Mouse (Mus musculus) stomach, embryonic 14.5 days (tissue): ENCODE data around the gene Nlrc5. TPM values are rescaled to one million over a fixed set of nuclear protein-coding genes. Genes with fewer than 3 reads are reported as not detected.

ENCODE experiments used
- ATAC-seq: fragments of 200-750 bp; cut with Nextera tagmentation; 2 replicates; pipeline ENCODE4 v1.8.0; 2017; ENCODE audit warnings: low read depth, moderate TSS enrichment; ENCODE audit not compliant: insufficient number of reproducible peaks, insufficient read depth, low FRiP score
- H3K27ac ChIP-seq: fragments of 300-500 bp; sonication (generic); 2 replicates; pipeline ENCODE4 v1.5.1; 2014; ENCODE audit warnings: mild to moderate bottlenecking, low read length, moderate library complexity, mixed read lengths
- H3K27me3 ChIP-seq: fragments of 300-500 bp; sonication (generic); 2 replicates; pipeline ENCODE4 v1.6.1; 2014; ENCODE audit warnings: low read length, control low read depth, mixed read lengths; ENCODE audit not compliant: control insufficient read depth, insufficient read depth
- H3K36me3 ChIP-seq: fragments of 300-500 bp; sonication (generic); 2 replicates; pipeline ENCODE4 v1.6.1; 2014; ENCODE audit warnings: mild to moderate bottlenecking, control low read depth, low read length, moderate library complexity, mixed read lengths; ENCODE audit not compliant: control insufficient read depth, insufficient read depth
- H3K4me1 ChIP-seq: fragments of 300-500 bp; sonication (generic); 2 replicates; pipeline ENCODE4 v1.6.1; 2014; ENCODE audit warnings: low read length, control low read depth, mixed read lengths; ENCODE audit not compliant: control insufficient read depth, insufficient read depth
- H3K4me2 ChIP-seq: fragments of 300-500 bp; sonication (generic); replicated peaks from 2 replicates; pipeline ENCODE4 v1.6.1; 2014; ENCODE audit warnings: low read depth, low read length, control low read depth
- H3K4me3 ChIP-seq: fragments of 300-500 bp; sonication (generic); 2 replicates; pipeline ENCODE4 v1.5.1; 2014; ENCODE audit warnings: low read depth, low read length, control low read depth
- H3K9ac ChIP-seq: fragments of 300-500 bp; sonication (generic); replicated peaks from 2 replicates; pipeline ENCODE4 v1.6.1; 2014; ENCODE audit warnings: low read depth, mild to moderate bottlenecking, control low read depth, low read length, moderate library complexity, mixed read lengths
- H3K9me3 ChIP-seq: fragments of 300-500 bp; sonication (generic); 2 replicates; pipeline ENCODE4 v1.6.1; 2016; ENCODE audit warnings: low read depth, low read length, control low read depth; ENCODE audit not compliant: control insufficient read depth
- WGBS: fragments of 180-500 bp; shearing (Covaris S2); extraction: QIAGEN DNeasy Blood & Tissue Kit; methylation state at CpG from one replicate; pipeline ENCODE4 v1.1.7; 2014; 5-methylcytosine and 5-hydroxymethylcytosine counted together
- polyA plus RNA-seq: library from polyadenylated mRNA; unstranded; fragments of >200 nt; fragmentation: Nextera tagmentation; extraction: Ambion mirVana; gene quantifications from 2 replicates; pipeline ENCODE4 v1.2.1, GENCODE M21; 2014

Nlrc5 gene
- polyA plus RNA-seq, 1 experiment from 2014 or later = 1.4 TPM

- Histone ChIP-seq H3K27me3 (no peaks in the 10 kb centered on the region), H3K27ac (no peak overlapping the region), H3K36me3 (no peaks in the 10 kb centered on the region), H3K4me1 (no peaks in the 10 kb centered on the region), H3K4me3 (no peak overlapping the region), H3K4me2 (no peak overlapping the region), H3K9ac (no peak overlapping the region), H3K9me3 (no peaks in the 10 kb centered on the region)
- 46% methylated on average over 8 of the region's 8 CpGs for WGBS
- ATAC-seq = no peak
Observed at GRCm38 (mm10) chr8:94408443-94409080, 25.6 kb upstream of the Nlrc5 start.

- H3K27me3 ChIP-seq = no peaks in the 10 kb centered on the region
- no peak overlapping the region for H3K4me3 ChIP-seq
- H3K9ac ChIP-seq = no peak overlapping the region
- H3K27ac ChIP-seq = no peak overlapping the region
- no peak for ATAC-seq
- H3K4me1 ChIP-seq = no peaks in the 10 kb centered on the region
- H3K36me3 ChIP-seq = no peaks in the 10 kb centered on the region
- 86% methylated on average over 7 of the region's 7 CpGs for WGBS
- no peaks in the 10 kb centered on the region for H3K9me3 ChIP-seq
- no peak overlapping the region for H3K4me2 ChIP-seq
Observed at GRCm38 (mm10) chr8:94409523-94409922, 24.6 kb upstream of the Nlrc5 start.

- Histone ChIP-seq H3K4me1 (no peaks in the 10 kb centered on the region), H3K4me2 (no peak overlapping the region), H3K4me3 (no peak overlapping the region), H3K36me3 (no peaks in the 10 kb centered on the region), H3K27ac (no peak overlapping the region), H3K9ac (no peak overlapping the region), H3K27me3 (no peaks in the 10 kb centered on the region), H3K9me3 (no peaks in the 10 kb centered on the region)
- ATAC-seq = no peak
- WGBS = 81% methylated on average over 6 of the region's 6 CpGs
Observed at GRCm38 (mm10) chr8:94412518-94412917, 21.6 kb upstream of the Nlrc5 start.

GRCm38 (mm10) chr8:94413509-94413908 lies 20.6 kb upstream of the Nlrc5 start:
- Histone ChIP-seq H3K36me3 (no peaks in the 10 kb centered on the region), H3K4me1 (no peaks in the 10 kb centered on the region), H3K27ac (no peak overlapping the region), H3K9me3 (no peaks in the 10 kb centered on the region), H3K4me2 (no peak overlapping the region), H3K4me3 (no peak overlapping the region), H3K9ac (no peak overlapping the region), H3K27me3 (no peaks in the 10 kb centered on the region)
- 81% methylated on average over 6 of the region's 6 CpGs for WGBS
- ATAC-seq = no peak

GRCm38 (mm10) chr8:94415218-94415617 lies 18.9 kb upstream of the Nlrc5 start:
- no peak for ATAC-seq
- Histone ChIP-seq H3K4me1 (no peaks in the 10 kb centered on the region), H3K4me2 (no peak overlapping the region), H3K36me3 (no peaks in the 10 kb centered on the region), H3K27me3 (no peaks in the 10 kb centered on the region), H3K9ac (no peak overlapping the region), H3K9me3 (no peaks in the 10 kb centered on the region), H3K4me3 (no peak overlapping the region), H3K27ac (no peak overlapping the region)
- WGBS = 66% methylated on average over 2 of the region's 2 CpGs

GRCm38 (mm10) chr8:94418017-94418416 lies 16.1 kb upstream of the Nlrc5 start:
- Histone ChIP-seq H3K4me1 (no peaks in the 10 kb centered on the region), H3K9me3 (no peaks in the 10 kb centered on the region), H3K9ac (no peak overlapping the region), H3K27me3 (no peaks in the 10 kb centered on the region), H3K27ac (no peak overlapping the region), H3K4me2 (no peak overlapping the region), H3K36me3 (no peaks in the 10 kb centered on the region), H3K4me3 (no peak overlapping the region)
- 66% methylated on average over 9 of the region's 9 CpGs for WGBS
- no peak for ATAC-seq

GRCm38 (mm10) chr8:94422270-94422669 lies 11.9 kb upstream of the Nlrc5 start:
- no peak overlapping the region for H3K4me3 ChIP-seq
- no peak for ATAC-seq
- WGBS = 81% methylated on average over 4 of the region's 4 CpGs

GRCm38 (mm10) chr8:94427953-94428352 lies 6.2 kb upstream of the Nlrc5 start:
- WGBS = 43% methylated on average over 10 of the region's 10 CpGs
- Histone ChIP-seq H3K27ac (no peak overlapping the region), H3K4me3 (no peak overlapping the region), H3K4me1 (no peaks in the 10 kb centered on the region), H3K9ac (no peak overlapping the region), H3K27me3 (no peaks in the 10 kb centered on the region), H3K4me2 (no peak overlapping the region), H3K9me3 (no peaks in the 10 kb centered on the region), H3K36me3 (no peaks in the 10 kb centered on the region)
- no peak for ATAC-seq

More at GRCm38 (mm10) chr8:94422270-94422669, 11.9 kb upstream of the Nlrc5 start:
- no peaks in the 10 kb centered on the region for H3K4me1 ChIP-seq
- no peak overlapping the region for H3K9ac ChIP-seq
- no peaks in the 10 kb centered on the region for H3K36me3 ChIP-seq
- no peak overlapping the region for H3K4me2 ChIP-seq
- H3K27ac ChIP-seq = no peak overlapping the region
- no peaks in the 10 kb centered on the region for H3K27me3 ChIP-seq
- H3K9me3 ChIP-seq = no peaks in the 10 kb centered on the region

GRCm38 (mm10) chr8:94428420-94428819 lies 5.7 kb upstream of the Nlrc5 start:
- Histone ChIP-seq H3K9me3 (no peaks in the 10 kb centered on the region), H3K9ac (no peak overlapping the region), H3K27me3 (no peaks in the 10 kb centered on the region), H3K36me3 (no peaks in the 10 kb centered on the region), H3K27ac (no peak overlapping the region), H3K4me2 (no peak overlapping the region), H3K4me1 (no peaks in the 10 kb centered on the region), H3K4me3 (no peak overlapping the region)
- 82% methylated on average over 4 of the region's 4 CpGs for WGBS
- ATAC-seq = no peak
